Mouse (Mus musculus) cerebellum, postnatal 14 days (tissue): ENCODE measurements around the gene Tmem233.

Experiments
- DNase-seq, 2 experiments: peaks; one replicate each; pipeline ENCODE4 v3.0.0; 2021; ENCODE audit warnings: mixed read lengths in 2 of 2

Gene Tmem233

GRCm38 (mm10) chr5:116083081-116083480, at the start of gene Tmem233:
Gene Tmem233, minus strand, starts transcription at chr5:116083244.
- no peak for DNase-seq

GRCm38 (mm10) chr5:116123344-116123743, 40.3 kb upstream of the Tmem233 start:
- DNase-seq = peak; percentile 91 to 93

- DNase-seq = peak; percentile 62 to 89
Measured at GRCm38 (mm10) chr5:116116567-116116966, 33.5 kb upstream of the Tmem233 start.

GRCm38 (mm10) chr5:116116110-116116509, 33.1 kb upstream of the Tmem233 start:
- no peak for DNase-seq

GRCm38 (mm10) chr5:116115071-116115834, 32.2 kb upstream of the Tmem233 start:
- DNase-seq = peak; percentile 51 to 72

GRCm38 (mm10) chr5:116108651-116109050, 25.6 kb upstream of the Tmem233 start:
- DNase-seq = no peak

GRCm38 (mm10) chr5:116084231-116084630, 1.2 kb upstream of the Tmem233 start:
- DNase-seq = no peak

GRCm38 (mm10) chr5:116082241-116082900, 673 bp downstream of the Tmem233 start:
- DNase-seq = no peak

- DNase-seq = peak; percentile 6 to 8
Measured at GRCm38 (mm10) chr5:116081616-116082015, 1.4 kb downstream of the Tmem233 start.

GRCm38 (mm10) chr5:116080736-116081135, 2.3 kb downstream of the Tmem233 start:
- no peak for DNase-seq

- DNase-seq = no peak
Measured at GRCm38 (mm10) chr5:116069618-116070017, 13.4 kb downstream of the Tmem233 start.

- no peak for DNase-seq
Measured at GRCm38 (mm10) chr5:116052826-116053225, 30.2 kb downstream of the Tmem233 start.

- DNase-seq = no peak
Measured at GRCm38 (mm10) chr5:116052171-116052570, 30.9 kb downstream of the Tmem233 start.

- DNase-seq = no peak
Measured at GRCm38 (mm10) chr5:116049821-116050220, 33.2 kb downstream of the Tmem233 start.

- no peak for DNase-seq
Measured at GRCm38 (mm10) chr5:116048321-116048720, 34.7 kb downstream of the Tmem233 start.

- DNase-seq = no peak
Measured at GRCm38 (mm10) chr5:116046246-116046645, 36.8 kb downstream of the Tmem233 start.

- no peak for DNase-seq
Measured at GRCm38 (mm10) chr5:116045581-116045980, 37.5 kb downstream of the Tmem233 start.

GRCm38 (mm10) chr5:116042241-116042640, 40.8 kb downstream of the Tmem233 start:
- DNase-seq = no peak

GRCm38 (mm10) chr5:116039706-116040105, 43.3 kb downstream of the Tmem233 start:
- no peak for DNase-seq

- no peak for DNase-seq
Measured at GRCm38 (mm10) chr5:116037731-116038130, 45.3 kb downstream of the Tmem233 start.

GRCm38 (mm10) chr5:116036465-116036864, 46.6 kb downstream of the Tmem233 start:
- no peak for DNase-seq

GRCm38 (mm10) chr5:116031190-116031577, 51.9 kb downstream of the Tmem233 start:
- DNase-seq = peak; percentile 83 to 85

GRCm38 (mm10) chr5:116030566-116031189, 52.4 kb downstream of the Tmem233 start:
- no peak for DNase-seq

GRCm38 (mm10) chr5:116029071-116029470, 54.0 kb downstream of the Tmem233 start:
- no peak for DNase-seq
